Mouse (Mus musculus) liver, embryonic 14.5 days (tissue): ENCODE data around the gene Pdpk1.

ENCODE experiments used
- CTCF ChIP-seq: IDR thresholded peaks from 2 replicates; pipeline ENCODE4 v1.5.1; 2016; ENCODE audit warnings: antibody characterized with exemption, low read depth, control low read depth
- EP300 ChIP-seq: IDR thresholded peaks from 2 replicates; pipeline ENCODE4 v1.6.1; 2016; ENCODE audit warnings: antibody characterized with exemption, low read depth

- TF ChIP-seq EP300, result no peak
- TF ChIP-seq CTCF, result no peak
Measured at GRCm38 (mm10) chr17:24193769-24194168, 43.0 kb upstream of the Pdpk1 start.
